Mouse (Mus musculus): ENCODE results near the gene Aire. TPM values are rescaled to one million over a fixed set of nuclear protein-coding genes. Genes with fewer than 3 reads are reported as not detected.

Gene Aire
- under 1 TPM; 0.36 to 0.50 TPM for total RNA-seq (2021)
- long read RNA-seq: 0 reads

DNA sequence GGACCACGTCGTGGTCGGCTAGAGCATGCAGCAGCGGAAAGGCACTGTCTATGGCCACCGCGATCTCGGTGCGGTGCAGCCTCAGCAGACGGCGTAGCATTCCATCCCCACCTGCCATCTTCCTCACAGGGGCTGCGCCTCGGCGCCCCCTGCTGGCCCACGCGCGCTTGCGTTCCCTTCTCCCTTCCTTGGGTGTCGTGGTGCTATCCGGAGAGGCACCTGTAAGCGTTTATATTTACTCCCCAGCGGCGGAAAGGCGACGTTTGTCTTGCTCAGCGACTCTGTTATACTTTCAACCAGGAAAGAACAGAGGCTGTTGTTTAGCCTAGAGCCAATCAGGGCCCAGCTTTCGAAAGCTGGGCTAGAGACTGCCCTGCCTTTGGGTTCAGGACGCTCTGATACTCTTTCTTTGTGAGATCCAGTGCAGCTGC is at the start of gene Aire:
TSS of gene Aire (minus strand) at position 205 of the 431 bp plus-strand sequence.
- DNase-seq (ENCODE audit: low spot score in 2 of 2): peak; percentile 64 to 72

- DNase-seq (ENCODE audit: low spot score in 2 of 2): no peak
Observed at GRCm38 (mm10) chr10:78092725-78093029, 49.3 kb upstream of the Aire start.

DNA sequence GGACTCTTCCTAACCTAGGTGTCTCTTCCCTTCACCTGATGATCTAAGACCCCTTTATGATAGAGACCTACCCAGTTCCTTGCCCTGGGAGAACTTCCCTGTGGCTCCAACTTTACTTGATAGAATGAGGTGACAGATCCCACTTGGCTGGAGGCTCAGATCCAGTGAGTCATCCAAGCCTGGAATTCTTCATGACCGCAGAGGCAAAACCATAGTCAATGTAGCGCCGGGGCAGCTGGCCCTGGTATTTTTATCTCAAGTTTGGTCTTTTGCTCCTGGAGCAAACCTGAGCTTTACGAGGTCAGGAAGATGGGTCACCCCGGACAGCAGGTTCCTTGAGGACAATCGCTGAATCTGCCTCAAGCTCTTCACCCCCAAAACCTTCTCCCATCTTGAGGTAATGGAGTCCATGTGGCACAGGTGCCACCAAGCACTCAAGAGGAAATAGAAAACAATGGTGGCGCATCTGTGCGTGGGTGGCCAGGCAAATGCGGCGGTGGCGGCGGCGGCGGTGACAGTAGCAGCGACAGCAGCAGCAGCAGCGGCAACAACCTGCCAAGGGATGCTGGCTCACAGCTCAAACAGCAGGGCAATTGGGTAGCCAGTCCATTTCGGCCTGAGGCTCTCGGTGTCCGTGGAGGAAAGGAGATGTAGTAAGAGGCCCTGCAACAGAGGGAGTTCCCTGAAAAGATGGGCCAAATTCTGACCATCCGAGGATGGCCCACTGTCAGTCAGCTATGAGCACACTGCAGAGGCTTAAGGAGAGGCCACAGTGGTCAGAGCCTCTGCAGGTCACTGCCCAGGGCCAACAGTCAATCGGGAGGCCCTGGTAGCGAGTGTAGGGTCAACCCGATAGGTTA is 48.7 kb upstream of the Aire start:
- no peak for DNase-seq (ENCODE audit: low spot score in 2 of 2)

DNA sequence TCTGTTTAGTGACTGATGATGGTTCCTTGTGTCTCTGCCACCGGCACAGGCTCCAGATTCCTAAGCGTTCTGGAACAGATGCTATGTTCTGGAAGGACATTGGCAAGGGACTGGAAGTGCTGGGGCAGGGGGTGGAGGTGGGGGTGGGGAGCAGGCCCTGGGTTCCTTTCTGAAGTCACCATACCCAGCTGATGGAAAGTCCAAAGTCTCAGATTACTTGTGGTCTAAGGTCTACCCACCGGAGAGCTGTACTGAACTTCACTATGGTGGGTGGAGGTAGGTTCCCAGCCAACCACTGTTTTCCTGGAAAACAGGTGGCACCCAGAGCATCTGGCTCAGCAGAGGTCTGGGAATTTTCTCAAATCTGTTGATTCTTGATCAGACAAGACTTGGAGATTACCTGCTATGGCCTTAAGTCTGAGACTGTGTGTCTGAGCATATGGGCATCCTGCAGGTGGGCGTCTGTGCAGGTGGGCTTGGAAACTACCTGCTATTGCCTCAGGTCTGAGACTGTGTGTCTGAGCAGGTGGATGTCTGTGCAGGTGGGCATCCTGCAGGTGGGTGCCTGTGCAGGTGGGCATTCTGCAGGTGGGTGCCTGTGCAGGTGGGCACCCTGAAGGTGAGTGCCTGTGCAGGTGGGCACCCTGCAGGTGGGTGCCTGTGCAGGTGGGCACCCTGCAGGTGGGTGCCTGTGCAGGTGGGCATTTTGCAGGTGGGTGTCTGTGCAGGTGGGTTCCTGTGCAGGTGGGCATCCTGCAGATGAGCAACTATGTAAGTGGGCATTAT is 47.5 kb upstream of the Aire start:
- no peak for DNase-seq (ENCODE audit: low spot score in 2 of 2)

- DNase-seq (ENCODE audit: low spot score in 2 of 2): no peak
Observed at GRCm38 (mm10) chr10:78090246-78090645, 46.8 kb upstream of the Aire start.

- no peak for DNase-seq (ENCODE audit: low spot score in 2 of 2)
Observed at GRCm38 (mm10) chr10:78087101-78087511, 43.7 kb upstream of the Aire start.

GRCm38 (mm10) chr10:78086444-78087061 is 43.1 kb upstream of the Aire start:
- DNase-seq (ENCODE audit: low spot score in 2 of 2): no peak

- no peak for DNase-seq (ENCODE audit: low spot score in 2 of 2)
Observed at GRCm38 (mm10) chr10:78085711-78086110, 42.3 kb upstream of the Aire start.

DNA sequence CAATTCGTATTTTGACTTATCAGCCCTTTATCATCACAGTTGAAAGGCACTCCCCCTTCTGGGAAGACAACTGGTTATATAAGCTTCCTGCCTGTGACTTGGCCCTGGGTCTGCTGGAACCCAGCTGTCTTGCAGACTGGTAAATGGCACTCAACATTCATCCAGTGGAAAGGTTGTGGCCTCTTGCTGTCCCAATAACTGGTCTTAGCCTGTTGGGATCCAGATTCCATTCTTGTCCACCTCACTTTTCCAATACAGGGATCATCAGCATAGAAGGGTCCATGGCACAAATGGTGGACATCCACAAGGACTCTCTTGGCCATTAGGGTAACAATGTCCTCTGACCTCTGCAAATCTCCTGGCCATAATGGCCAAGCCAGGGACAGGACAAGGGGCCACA is 40.7 kb upstream of the Aire start:
- no peak for DNase-seq (ENCODE audit: low spot score in 2 of 2)

GRCm38 (mm10) chr10:78079955-78080591 is 36.7 kb upstream of the Aire start:
- DNase-seq (ENCODE audit: low spot score in 2 of 2): no peak

DNA sequence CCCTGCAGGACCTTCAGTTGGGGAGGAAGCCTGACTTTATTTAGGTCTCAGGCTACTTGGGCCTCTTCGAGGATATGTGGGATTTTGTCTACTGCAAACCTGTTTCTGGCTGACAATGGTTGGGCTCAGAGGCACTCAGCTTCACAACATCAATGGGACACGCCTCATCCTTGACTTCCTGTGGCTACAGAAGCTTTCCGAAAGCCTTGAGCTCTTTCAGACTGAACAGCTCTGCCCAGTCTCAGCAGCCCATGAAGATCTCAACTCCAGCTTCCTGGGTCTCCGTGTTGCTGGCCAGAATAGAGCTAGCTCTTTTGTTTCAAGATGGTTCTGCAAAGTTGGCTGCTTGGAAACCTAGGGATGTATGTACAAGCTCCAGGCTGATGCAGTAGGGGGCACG is 34.9 kb upstream of the Aire start:
- no peak for DNase-seq (ENCODE audit: low spot score in 2 of 2)

GRCm38 (mm10) chr10:78077862-78078261 is 34.5 kb upstream of the Aire start:
- DNase-seq (ENCODE audit: low spot score in 2 of 2): no peak

- DNase-seq (ENCODE audit: low spot score in 2 of 2): no peak
Observed at GRCm38 (mm10) chr10:78074977-78075376, 31.6 kb upstream of the Aire start.

DNA sequence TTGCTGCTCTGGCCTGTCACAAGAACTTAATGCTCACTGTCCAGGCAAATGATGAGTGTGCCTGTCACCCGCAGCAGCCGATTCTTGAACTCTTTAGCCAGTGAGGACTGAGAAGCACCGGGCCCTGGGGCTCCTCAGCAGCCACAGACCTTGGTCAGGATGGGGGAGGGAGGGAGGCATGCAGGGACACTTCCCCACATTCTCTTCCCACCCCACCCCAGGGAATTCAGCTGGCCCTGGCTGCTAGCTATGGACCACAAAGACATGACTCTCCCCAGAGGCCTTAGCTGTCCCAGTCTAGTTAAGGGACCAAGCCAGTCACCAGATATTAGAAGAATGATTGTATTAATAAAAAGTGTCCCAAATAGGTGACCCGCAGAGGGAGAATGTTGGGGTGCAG is 30.7 kb upstream of the Aire start:
- no peak for DNase-seq (ENCODE audit: low spot score in 2 of 2)

DNA sequence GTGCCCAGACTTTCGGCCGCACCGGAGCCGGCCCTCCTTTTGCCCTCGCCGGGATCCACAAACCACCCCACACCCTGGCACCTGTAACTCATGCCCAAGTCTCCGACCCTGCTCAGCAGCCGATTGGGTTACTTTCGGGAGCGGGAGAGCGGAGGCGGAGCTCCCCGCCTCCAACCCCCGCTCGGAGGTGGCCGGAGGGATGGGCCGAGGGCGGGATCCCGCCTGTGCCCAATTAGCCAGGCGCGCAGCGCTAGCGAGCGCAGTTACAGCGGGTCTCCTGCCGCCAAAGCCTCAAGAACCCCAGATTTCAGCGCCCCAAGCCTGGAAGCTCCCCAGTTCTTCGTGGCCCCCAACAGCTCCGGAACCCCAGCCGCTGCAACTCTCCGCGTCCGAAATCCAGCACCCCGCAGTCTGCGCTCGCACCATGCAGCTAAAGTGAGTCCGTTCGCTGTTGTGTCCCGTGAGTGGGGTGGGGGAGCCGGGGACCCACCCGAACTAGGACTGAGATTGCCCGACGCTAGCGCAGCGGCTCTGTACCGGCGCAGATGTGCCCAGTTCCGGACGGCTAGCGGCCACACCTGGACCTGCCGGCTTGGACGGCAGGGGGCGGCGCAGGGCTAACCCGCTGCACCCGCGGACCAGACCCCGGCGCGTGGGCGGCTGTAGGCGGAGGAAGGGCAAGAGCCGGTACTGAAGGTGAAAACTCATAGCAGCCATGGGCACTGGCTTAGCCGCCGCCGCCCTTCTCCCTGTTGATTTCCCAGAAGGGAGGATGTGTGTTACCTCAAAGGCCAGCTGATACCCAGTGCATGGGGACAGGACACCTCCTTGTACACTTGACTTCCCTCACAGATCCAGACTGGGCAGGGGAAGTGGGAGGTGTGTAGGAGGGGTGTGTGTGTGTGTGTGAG is 25.9 kb upstream of the Aire start, which contains the start of gene Icosl:
TSS of gene Icosl (plus strand) at position 202 of the 911 bp plus-strand sequence.
- DNase-seq (ENCODE audit: low spot score in 2 of 2): peak; percentile 53 to 67

- no peak for DNase-seq (ENCODE audit: low spot score in 2 of 2)
Observed at GRCm38 (mm10) chr10:78068541-78068940, 25.1 kb upstream of the Aire start.

- no peak for DNase-seq (ENCODE audit: low spot score in 2 of 2)
Observed at GRCm38 (mm10) chr10:78067226-78067625, 23.8 kb upstream of the Aire start.

DNA sequence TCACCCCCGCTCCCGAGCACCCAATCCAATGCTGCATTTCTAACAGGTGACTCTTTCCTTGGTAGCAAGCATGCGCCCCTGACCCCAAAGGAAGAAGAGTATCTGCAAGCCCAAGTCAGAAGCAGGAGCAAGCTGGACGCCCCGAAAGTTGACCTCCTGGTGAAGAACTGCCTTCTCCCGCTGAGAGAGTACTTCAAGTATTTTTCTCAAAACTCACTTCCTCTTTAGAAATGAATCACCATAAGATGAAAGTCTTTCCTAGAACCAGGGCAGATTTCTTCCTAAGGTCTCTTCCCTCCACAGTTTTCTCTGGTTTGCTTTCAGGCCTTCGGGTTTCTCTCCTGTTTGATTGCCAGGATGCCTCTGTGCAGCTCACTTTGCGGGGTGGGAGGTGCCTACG is 19.7 kb upstream of the Aire start:
- DNase-seq (ENCODE audit: low spot score in 2 of 2): no peak

DNA sequence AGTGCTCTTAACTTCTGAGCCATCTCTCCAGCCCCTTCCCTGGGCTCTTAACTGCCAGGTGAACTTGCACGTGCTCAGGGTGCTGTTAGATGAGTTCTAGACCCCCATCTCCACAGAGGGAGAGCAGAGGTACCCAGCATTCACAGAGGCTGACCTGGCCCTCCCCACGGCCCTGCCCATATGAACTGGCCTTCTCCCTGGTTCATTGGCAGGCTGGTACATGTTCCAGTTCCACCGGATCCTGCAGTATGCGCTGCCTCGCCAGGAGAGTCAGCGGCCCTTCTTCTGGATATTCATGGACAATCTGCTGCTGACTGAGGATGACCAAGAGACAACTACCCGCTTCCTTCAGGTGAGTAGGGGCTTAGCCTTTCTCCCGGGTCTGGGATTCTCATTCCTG is 13.6 kb upstream of the Aire start:
- no peak for DNase-seq (ENCODE audit: low spot score in 2 of 2)
